Mouse (Mus musculus) forebrain, embryonic 13.5 days (tissue): ENCODE results near the gene Med20. TPM values are rescaled to one million over a fixed set of nuclear protein-coding genes. Genes with fewer than 3 reads are reported as not detected.

ENCODE experiments used
- ATAC-seq: fragments of 200-750 bp; cut with Nextera tagmentation; 2 replicates; pipeline ENCODE4 v1.8.0; 2017
- H3K27ac ChIP-seq: fragments of 300-500 bp; sonication (generic); 2 replicates; pipeline ENCODE4 v1.5.1; 2015; ENCODE audit warnings: inconsistent platforms, mild to moderate bottlenecking, moderate library complexity
- H3K27me3 ChIP-seq: fragments of 300-500 bp; sonication (generic); 2 replicates; pipeline ENCODE4 v1.6.1; 2015; ENCODE audit warnings: mild to moderate bottlenecking, inconsistent platforms
- H3K36me3 ChIP-seq: fragments of 300-500 bp; sonication (generic); 2 replicates; pipeline ENCODE4 v1.6.1; 2015; ENCODE audit warnings: mild to moderate bottlenecking, inconsistent platforms; ENCODE audit not compliant: poor library complexity, severe bottlenecking
- H3K4me1 ChIP-seq: fragments of 300-500 bp; sonication (generic); 2 replicates; pipeline ENCODE4 v1.6.1; 2015; ENCODE audit warnings: inconsistent platforms
- H3K4me2 ChIP-seq: fragments of 300-500 bp; sonication (generic); 2 replicates; pipeline ENCODE4 v1.6.1; 2015; ENCODE audit warnings: inconsistent platforms, mild to moderate bottlenecking, moderate library complexity
- H3K4me3 ChIP-seq: fragments of 300-500 bp; sonication (generic); 2 replicates; pipeline ENCODE4 v1.5.1; 2015; ENCODE audit warnings: mild to moderate bottlenecking, inconsistent platforms
- H3K9ac ChIP-seq: fragments of 300-500 bp; sonication (generic); 2 replicates; pipeline ENCODE4 v1.6.1; 2015; ENCODE audit warnings: mild to moderate bottlenecking, inconsistent platforms
- H3K9me3 ChIP-seq: fragments of 300-500 bp; sonication (generic); replicated peaks from 2 replicates; pipeline ENCODE4 v1.6.1; 2016; ENCODE audit warnings: inconsistent platforms
- WGBS: fragments of 180-500 bp; shearing (Covaris S2); methylation state at CpG from one replicate; pipeline ENCODE4 v1.1.7; 2015; 5-methylcytosine and 5-hydroxymethylcytosine counted together
- polyA plus RNA-seq: library from polyadenylated mRNA; unstranded; fragments of >200 nt; fragmentation: Nextera tagmentation; extraction: Ambion mirVana; gene quantifications from 2 replicates; pipeline ENCODE4 v1.2.1, GENCODE M21; 2015

Gene Med20
- polyA plus RNA-seq, 1 experiment from 2014 or later = 45.2 TPM

DNA sequence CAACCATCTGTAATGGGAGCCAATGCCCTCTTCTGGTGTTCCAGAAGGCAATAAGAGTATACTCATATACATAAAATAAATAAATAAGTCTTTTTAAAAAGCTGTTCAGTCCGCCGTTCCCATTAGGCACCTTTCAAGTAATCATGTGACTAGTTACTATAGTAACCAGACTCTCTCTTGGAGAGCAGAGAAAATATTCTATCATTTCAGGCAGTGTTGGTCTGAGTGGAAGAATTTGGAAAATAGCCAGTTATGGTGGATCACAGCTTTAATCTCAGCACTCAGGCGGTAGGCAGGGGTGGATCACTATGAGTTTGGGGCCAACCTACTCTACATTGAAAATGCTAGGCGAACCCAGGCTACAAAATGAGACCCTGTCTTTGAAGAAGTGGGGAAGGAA is 57.8 kb downstream of the Med20 start:
- WGBS = 49% methylated on average over 4 of the region's 4 CpGs
- peaks cover 13% of the 10 kb centered on the region for H3K36me3 ChIP-seq
- H3K4me1 ChIP-seq = peaks cover 18% of the 10 kb centered on the region
- ATAC-seq = peak; percentile 69
- no peak overlapping the region for H3K4me2 ChIP-seq
- no peak overlapping the region for H3K9ac ChIP-seq
- peaks cover 27% of the 10 kb centered on the region for H3K27me3 ChIP-seq
- no peaks in the 10 kb centered on the region for H3K9me3 ChIP-seq
- H3K27ac ChIP-seq = no peak overlapping the region
- no peak overlapping the region for H3K4me3 ChIP-seq

DNA sequence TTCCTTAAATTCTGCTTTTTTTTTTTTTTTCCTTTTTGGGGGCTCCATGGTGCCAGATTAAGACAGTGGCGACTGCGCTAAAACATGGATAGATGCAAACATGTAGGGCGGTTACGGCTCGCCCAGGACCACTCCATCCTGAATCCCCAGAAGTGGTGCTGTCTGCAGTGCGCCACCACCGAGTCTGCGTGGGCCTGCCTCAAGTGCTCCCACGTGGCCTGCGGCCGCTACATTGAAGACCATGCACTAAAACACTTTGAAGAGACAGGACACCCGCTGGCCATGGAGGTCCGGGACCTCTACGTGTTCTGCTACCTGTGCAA is 60.6 kb downstream of the Med20 start:
- Histone ChIP-seq H3K9me3 (no peaks in the 10 kb centered on the region), H3K27me3 (peaks cover 27% of the 10 kb centered on the region), H3K4me2 (peak overlapping the region; percentile 64), H3K9ac (peak overlapping the region; percentile 58), H3K27ac (no peak overlapping the region), H3K4me3 (peak overlapping the region; percentile 32), H3K4me1 (peaks cover 18% of the 10 kb centered on the region), H3K36me3 (peaks cover 27% of the 10 kb centered on the region)
- ATAC-seq = peak; percentile 37; the same call in 1 of the 2 replicates
- WGBS = 15% methylated on average over 14 of the region's 14 CpGs

DNA sequence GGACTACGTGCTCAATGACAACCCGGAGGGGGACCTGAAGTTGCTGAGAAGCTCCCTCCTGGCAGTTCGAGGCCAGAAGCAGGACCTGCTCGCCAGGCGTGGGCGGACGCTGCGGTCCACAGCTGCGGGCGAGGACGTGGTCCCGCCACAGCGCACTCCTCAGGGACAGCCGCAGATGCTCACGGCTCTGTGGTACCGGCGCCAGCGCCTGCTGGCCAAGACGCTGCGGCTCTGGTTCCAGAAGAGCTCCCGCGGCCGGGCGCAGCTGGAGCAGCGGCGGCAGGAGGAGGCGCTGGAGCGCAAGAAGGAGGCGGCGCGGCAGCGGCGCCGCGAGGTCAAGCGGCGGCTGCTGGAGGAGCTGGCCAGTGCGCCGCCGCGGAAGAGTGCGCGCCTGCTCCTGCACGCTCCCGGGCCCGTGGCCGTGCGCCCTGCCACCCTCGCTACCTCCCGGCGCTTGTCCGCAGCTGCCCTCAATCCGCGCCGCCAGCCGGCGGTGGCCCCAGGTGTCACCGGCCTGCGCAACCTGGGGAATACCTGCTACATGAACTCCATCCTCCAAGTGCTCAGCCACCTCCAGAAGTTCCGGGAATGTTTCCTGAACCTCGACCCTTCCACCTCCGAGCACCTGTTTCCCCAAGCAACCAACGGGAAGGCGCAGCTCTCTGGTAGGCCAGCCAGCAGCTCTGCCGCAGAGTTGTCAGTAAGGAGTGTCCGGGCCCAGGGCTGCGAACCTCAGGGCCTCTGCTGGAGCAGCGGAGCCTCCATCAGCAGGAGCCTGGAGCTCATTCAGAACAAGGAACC is 61.1 kb downstream of the Med20 start:
- peaks cover 18% of the 10 kb centered on the region for H3K4me1 ChIP-seq
- H3K4me3 ChIP-seq = peak overlapping the region; percentile 32
- 6% methylated on average over 57 of the region's 68 CpGs for WGBS
- no peak overlapping the region for H3K27ac ChIP-seq
- peaks cover 27% of the 10 kb centered on the region for H3K27me3 ChIP-seq
- no peaks in the 10 kb centered on the region for H3K9me3 ChIP-seq
- ATAC-seq = peak; percentile 52
- H3K36me3 ChIP-seq = peaks cover 28% of the 10 kb centered on the region
- H3K4me2 ChIP-seq = peak overlapping the region; percentile 64
- H3K9ac ChIP-seq = peak overlapping the region; percentile 58

Other genes with a start within 250 kb of the Med20 start
- gene Mrps10, start 242.7 kb upstream of the Med20 start, polyA plus RNA-seq = 74.0 and 78.7 TPM in 2 replicates
- gene Guca1b, start 226.2 kb upstream of the Med20 start, polyA plus RNA-seq = 0.20 and 0.36 TPM in 2 replicates
- 0.26 and 0.28 TPM in 2 replicates for gene Guca1a, start 211.0 kb upstream of the Med20 start, polyA plus RNA-seq
- 0.13 and 0.16 TPM in 2 replicates for gene AI661453, start 175.0 kb upstream of the Med20 start, polyA plus RNA-seq
- gene 1700001C19Rik, start 174.2 kb upstream of the Med20 start, polyA plus RNA-seq = 0.28 and 0.42 TPM in 2 replicates
- gene Taf8, start 109.3 kb upstream of the Med20 start, polyA plus RNA-seq = 26.5 and 31.0 TPM in 2 replicates
- 67.6 and 75.8 TPM in 2 replicates for gene Ccnd3, start 106.5 kb upstream of the Med20 start, polyA plus RNA-seq
- gene Bysl, start 90 bp upstream of the Med20 start, polyA plus RNA-seq = 29.7 and 33.2 TPM in 2 replicates
- gene Gm20517, start within 50 bp of the Med20 start, polyA plus RNA-seq = 1.7 and 3.0 TPM in 2 replicates
- gene Usp49, start 19.1 kb downstream of the Med20 start, polyA plus RNA-seq = 10.2 and 11.2 TPM in 2 replicates
- 295 and 350 TPM in 2 replicates for gene Tomm6, start 76.8 kb downstream of the Med20 start, polyA plus RNA-seq
- 11.6 and 11.8 TPM in 2 replicates for gene Frs3, start 77.4 kb downstream of the Med20 start, polyA plus RNA-seq
- 0.21 and 0.54 TPM in 2 replicates for gene Gm21981, start 82.9 kb downstream of the Med20 start, polyA plus RNA-seq
- not detected in 2 replicates for gene Prickle4, start 83.2 kb downstream of the Med20 start, polyA plus RNA-seq
- not detected in 2 replicates for gene Pgc, start 115.3 kb downstream of the Med20 start, polyA plus RNA-seq
- 1.5 and 1.7 TPM in 2 replicates for gene Tfeb, start 125.4 kb downstream of the Med20 start, polyA plus RNA-seq
- gene Mdfi, start 223.1 kb downstream of the Med20 start, polyA plus RNA-seq = 2.6 and 3.1 TPM in 2 replicates